Mouse (Mus musculus) kidney, postnatal 25 days (tissue): ENCODE results near the gene Chrm2.

Experiments used
- DNase-seq, 2 experiments: peaks; one replicate each; pipeline ENCODE4 v3.0.0; 2021; ENCODE audit warnings: mixed read lengths in 2 of 2

Gene Chrm2

DNA sequence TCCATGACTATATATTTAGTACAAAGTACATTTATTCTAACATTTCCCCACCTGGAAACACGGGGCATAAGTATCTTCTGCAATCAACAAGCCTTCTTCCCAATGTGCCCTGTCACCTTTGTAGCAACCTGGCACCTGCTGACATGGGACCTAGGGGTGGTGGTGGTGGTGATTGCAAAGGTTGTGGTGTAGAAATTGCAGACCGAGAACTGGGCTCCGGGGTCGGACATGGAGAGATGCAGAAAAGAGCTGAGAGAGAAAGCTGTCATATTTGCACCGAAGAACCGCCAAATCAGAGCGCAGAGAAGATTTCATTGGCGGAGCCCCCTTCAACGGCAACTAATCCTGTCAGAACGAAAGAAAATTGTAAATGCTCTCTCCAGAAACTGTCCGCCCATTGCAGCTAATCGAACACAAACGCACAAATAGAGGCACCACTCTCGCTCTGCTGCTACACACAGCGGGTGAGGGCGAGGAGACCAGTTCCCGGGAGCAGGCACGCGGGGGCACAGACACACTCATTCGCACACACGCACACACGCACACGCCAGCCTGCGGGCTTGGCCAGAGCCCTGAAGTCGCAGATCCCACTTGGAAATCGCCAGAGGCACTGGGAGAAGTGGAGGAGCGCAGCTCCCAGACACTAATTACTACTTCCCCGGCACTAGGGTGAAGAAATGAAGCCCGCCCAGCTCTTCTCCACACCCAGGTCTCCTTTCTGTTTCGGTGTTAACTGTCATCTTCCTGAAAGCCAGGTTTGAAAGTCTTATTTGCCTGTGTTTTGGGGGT, at the start of gene Chrm2:
Chrm2 (plus strand) TSS at position 473 of the 789 bp plus-strand sequence.
- DNase-seq, result peak in 1 of 2 experiments; percentile 32

- no peak for DNase-seq
Observed at GRCm38 (mm10) chr6:36373983-36374382, 13.9 kb upstream of the Chrm2 start.

DNA sequence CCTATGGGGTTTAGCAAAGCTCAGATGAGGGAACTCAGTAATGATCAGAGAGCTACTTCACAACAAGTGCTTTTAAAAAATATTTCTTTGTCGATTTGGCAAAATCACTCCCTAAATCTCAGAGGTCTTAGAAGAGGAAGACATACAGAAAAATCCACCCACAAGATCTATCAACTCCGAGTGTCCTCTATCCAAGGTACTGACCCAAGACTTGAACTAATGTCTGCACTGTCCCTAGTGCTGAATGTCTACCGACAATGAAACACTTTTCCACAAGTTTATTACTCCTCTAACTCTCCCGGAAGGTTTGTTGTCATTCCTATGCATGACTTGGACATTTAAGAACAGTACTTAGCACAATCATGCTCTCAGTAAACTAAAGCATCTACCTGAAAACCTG, 9.9 kb upstream of the Chrm2 start:
- DNase-seq, result no peak

DNA sequence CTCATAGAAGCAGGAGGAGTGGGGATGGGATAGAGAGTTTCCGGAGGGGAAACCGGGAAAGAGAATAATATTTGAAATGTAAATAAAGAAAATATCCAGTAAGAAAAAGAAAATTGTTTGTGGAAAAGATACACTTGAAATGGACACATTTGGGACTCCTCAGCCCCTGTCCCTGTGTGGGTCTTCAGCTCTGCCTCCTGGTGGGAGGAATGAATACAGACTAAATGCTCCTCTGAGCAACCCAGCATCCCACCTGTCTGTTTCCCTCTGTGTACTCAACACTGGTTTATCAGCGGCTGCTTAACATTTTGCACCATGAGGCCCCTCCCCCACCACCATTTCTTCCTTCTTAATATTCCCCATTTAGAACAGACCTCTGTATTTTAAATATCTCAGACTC, 3.8 kb upstream of the Chrm2 start:
- no peak for DNase-seq

DNA sequence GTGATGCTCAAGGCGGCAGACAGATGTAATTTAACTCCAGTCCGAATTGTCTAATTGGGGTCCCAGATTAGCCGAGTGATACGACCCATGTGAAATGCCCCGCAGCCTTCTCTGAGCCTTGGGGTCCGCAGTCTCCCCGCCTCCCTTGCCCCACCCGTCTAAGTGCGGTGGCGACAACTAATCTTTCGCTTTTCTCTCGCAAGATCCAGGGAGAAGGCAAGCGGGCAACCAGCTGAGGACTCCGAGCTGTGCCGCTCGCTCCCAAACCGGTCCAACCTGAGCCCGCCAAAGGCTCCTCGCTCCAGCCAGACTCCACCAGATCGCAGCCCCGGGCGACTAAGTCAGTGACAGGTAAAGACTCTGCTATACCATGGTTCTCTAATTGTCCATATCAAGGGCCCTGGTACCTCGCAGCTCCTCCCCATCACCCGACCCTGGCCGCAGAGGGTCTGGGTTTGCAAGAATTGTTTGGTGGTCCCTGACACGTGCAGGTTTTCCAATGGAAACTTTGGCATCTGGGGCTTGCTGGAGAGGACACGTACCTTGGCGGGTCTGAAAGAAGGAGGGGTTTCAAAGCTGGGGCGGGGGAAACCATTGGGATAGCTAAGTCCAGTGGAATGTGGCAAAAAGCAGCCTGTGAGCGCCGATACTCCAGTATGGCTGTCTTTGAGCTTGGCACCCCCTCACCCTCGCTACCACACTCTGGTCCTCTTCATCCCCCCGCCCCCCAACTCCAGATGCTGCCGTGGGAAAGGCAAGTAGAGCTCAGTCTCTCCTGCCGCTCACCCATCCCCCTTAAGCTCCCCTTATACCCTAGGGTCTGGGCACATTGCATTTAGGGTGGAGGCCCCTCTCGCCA, 746 bp downstream of the Chrm2 start:
- no peak for DNase-seq

GRCm38 (mm10) chr6:36389260-36389965, 1.5 kb downstream of the Chrm2 start:
- DNase-seq, result no peak

DNA sequence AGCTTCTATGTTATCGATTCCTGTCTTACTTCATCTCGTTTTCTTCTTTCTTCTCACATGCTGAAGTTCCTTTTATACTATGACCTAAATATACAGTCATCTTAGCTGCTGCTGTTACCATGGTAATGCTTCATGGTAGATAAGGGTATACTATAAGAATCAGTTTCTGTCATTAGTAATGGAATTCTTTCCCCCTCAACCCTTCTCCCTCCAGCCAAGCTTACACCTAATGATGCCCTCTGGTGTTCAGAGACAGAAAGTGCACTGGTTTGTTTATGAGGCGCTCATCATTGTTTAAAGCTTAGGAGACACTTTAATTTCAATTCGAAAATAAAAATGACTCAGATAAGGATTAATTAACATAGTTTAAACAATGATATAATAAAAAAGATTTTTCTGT, 5.8 kb downstream of the Chrm2 start:
- DNase-seq, result no peak

GRCm38 (mm10) chr6:36405139-36405538, 17.3 kb downstream of the Chrm2 start:
- peak in 1 of 2 experiments; percentile 51 for DNase-seq

DNA sequence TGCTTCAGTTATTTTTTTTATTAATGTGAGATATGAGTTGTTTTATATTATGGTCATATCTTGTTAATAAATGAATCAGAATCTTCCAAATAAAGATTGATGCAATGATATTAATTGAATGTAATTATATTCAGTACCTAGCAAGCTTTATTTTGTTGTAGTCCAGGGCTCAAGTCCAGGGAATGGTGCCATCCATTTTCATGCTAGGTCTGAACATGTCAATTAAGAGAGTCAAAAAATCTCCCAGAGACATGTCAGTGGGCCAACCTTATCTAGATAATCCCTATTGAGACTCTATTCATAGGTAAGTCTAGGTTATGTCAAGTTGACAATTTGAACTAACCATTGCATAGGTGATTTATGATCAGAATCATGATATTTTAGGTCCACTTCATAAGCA, 21.1 kb downstream of the Chrm2 start:
- DNase-seq, result no peak

DNA sequence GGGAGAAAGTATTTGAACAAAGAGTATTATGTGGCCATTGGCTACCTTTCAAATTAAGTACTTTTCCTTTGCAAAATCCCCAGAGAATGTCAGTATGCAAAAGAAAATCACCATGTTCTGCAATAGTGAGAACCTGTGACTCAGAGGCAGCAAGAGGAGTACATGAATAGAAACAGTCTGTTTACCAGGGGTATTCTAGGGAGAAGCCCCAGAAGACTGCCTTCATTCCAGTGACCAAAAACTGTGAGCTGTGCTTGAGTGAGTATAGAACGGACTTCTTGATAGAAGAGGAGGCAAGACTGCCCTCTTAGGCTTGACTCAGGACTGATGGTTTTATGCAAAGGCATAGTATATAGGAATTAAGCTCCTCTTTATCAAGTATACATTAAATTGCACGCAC, 22.2 kb downstream of the Chrm2 start:
- no peak for DNase-seq

DNA sequence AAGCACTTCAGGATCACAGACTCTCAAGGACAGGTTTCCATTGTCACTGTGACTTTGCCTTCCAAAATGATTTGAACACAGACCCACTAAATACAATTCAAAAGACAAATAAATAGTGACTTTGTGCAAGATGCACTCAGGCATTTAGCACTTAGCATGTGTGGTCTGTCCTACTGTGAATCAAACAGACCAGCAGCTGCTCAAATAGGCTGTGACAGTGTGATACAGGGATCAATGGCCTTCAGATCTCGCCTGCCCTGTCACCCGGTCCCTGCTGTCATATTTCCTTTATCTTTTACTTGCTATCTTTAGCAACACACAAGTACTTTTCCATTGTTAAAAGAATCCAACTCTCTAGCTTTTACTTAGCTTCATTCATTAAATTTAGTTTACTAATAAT, 31.8 kb downstream of the Chrm2 start:
- no peak for DNase-seq

DNA sequence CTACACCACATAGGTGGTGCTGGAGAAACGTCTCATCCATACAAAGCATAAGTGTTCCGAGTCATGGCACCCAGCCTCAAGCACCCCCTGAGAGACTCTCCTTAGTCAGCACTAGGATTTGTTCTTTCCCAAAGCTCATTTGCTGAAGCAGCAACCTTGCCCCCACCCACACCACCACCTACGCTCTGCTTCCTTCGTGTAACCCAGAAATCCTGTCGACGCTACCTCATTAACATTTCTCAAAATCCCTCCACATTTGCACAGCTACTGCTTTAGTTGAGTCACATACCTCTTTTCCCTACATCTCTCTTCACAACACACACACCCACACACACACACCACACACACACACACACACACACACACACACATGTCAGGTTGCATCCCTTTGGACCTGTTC, 50.1 kb downstream of the Chrm2 start:
- DNase-seq, result no peak

- DNase-seq, result no peak
Observed at GRCm38 (mm10) chr6:36439218-36439617, 51.3 kb downstream of the Chrm2 start.

- DNase-seq, result no peak
Observed at GRCm38 (mm10) chr6:36451480-36451879, 63.6 kb downstream of the Chrm2 start.

DNA sequence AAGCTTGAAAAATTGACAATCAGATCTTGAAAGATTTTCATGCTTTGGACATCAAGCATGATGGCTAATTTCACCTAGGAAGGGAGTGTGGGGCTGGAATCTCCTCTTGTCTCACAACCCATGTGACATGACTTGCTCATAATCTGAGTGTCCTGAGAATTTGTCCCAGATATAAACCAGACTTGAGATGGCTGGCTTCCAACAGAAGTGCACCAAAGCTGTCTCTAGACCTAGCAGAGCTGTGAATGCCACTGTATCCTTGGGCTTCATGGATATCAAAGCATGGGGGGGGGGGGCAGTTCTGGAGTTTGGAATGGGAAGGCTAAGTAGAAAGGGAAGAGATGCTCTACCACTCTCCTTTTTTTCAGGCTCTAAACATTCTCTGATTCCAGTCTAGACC, 67.2 kb downstream of the Chrm2 start:
- no peak for DNase-seq

DNA sequence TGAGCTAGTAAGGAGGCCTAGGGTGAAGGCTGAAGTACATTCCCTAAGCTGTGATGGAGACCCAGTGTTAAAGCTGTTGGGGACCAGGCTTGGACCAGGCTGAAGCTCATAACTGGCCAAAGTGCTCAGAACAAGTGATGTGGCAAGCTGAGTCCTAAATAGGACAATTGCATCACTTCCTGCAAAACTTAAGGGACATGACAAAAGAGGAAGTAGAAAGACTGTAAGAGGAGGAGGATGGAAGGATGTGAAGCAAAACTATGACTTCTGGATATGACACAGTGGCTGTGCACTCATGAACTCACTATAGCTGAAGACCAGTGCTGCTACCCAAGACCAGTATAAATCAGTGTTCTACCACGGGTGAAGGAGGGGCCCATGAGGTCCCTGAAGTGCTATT, 69.1 kb downstream of the Chrm2 start:
- DNase-seq, result no peak

DNA sequence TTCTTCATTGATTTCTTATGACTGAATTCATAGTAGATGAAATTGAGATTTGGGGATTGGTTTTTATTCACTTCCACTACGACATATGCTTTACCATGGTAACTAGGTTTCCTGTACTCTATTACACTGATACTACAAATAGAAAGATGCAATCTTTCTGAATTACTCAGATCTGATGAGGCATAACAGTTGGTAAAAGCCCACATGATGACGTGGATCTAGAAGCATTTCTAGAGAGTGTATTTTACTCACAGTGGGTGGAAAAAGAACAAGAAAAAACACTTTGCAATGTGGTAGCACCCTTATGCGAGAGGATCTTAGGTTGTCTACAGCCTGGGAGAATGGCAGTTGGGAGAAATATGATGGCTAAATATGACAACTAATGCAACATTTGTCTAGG, 76.1 kb downstream of the Chrm2 start:
- DNase-seq, result no peak

- DNase-seq, result no peak
Observed at GRCm38 (mm10) chr6:36484132-36484665, 96.3 kb downstream of the Chrm2 start.

DNA sequence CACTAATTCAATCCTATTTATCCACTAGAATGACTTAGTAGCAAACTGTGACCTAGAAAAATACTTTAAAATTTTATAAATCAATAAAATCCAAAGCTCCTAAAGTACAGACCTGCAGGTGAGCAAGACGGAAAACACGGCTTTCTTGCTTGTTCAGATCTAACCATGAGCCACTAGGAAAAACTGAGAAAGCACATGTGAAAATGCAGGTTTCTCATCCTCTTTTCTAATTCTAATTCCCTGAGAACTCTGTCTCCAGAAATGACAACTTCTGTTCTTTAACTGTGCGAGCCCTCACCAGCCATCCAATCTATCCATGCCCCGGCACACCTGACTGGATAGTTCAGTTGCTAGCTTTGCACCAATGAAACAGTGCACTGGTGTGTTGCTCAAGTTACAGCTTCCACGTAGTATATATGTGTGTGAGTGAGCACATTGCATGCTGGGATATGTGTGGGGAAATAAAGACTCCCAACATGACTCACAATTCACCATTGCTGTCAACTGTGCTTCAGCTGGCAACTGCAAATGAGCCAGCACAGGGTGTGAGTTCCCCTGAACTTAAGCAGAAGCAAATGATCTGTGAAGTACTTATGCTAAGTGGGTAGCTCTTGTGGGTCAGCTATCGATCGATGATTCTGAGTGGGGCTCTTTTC, 119.3 kb downstream of the Chrm2 start:
- no peak for DNase-seq

DNA sequence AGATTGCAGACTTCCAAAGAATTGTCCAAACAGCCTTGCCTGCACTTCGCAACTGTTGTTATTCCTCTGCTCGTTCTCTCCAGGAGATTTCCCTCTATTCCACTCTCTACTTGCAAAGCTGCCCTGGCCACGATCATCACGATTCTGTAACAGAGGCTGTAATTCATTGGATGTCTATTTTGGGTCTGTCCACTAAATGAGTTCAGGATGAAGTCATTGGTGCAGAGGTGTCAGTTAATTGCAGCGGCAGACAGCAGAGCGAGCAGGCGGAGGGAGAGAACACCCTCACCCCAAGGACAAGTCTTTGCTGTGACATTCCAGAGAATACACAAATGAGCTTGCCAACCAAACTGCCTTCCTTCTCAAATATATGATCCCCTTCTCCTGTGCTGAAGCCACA, 120.1 kb downstream of the Chrm2 start:
- no peak for DNase-seq

GRCm38 (mm10) chr6:36508469-36508868, 120.6 kb downstream of the Chrm2 start:
- no peak for DNase-seq

- no peak for DNase-seq
Observed at GRCm38 (mm10) chr6:36516508-36516907, 128.6 kb downstream of the Chrm2 start.

DNA sequence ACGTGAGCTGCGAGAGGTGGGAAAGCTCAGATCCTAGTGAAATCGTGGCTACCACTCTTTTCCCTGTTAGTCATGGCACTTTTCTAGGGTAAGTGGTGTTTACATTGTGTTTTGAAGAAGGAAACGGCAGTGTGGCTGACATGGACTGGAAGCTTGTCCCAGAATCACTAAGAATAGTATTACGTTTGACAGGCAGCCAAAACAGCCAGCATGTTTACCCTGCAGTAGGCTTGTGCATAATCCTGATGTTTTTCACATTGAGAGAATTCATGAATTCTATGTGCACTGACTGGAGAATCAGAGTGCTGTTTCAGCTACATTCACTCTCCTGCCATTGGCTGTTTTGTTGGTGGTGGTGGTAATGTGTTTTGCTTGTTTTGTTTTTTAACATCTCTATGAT, 129.4 kb downstream of the Chrm2 start:
- no peak for DNase-seq
